Mouse (Mus musculus) yolk sac, embryonic 10.5 days (tissue): ENCODE measurements at regions not wholly inside any gene's neighbourhood (a gene's known extent, or its start where the extent isn't known, plus 50 kb on each side); places are given as distances from the start of the nearest gene placed in this dataset.
"Not testable (repeated sequence)": the region's sequence is repeated elsewhere in the genome, so short reads cannot be mapped to it uniquely, and the experiment has no call there.

Source experiments
- DNase-seq: peaks from one replicate; pipeline ENCODE4 v3.0.0-alpha.2; 2017; ENCODE audit warnings: low spot score

DNA sequence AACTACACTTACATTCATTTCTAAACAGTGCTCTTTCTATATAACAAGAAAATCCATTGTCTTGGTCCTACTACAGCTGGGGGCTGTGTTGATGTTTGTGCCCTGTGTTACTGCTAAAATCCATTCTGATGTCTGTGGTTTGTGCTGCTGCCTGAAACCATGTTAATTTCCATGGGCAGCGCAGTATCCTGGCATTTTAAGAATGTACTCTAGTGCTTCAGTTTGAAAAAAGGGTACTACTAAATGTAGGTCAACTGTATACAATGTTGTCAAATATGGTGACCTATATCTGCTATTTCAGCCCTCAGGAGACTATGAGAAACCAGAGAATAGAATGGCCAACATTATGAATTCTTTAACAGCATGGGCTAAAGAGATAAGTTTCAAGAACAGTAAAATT is 1052.2 kb downstream of the Hace1 start:
- DNase-seq: no peak

DNA sequence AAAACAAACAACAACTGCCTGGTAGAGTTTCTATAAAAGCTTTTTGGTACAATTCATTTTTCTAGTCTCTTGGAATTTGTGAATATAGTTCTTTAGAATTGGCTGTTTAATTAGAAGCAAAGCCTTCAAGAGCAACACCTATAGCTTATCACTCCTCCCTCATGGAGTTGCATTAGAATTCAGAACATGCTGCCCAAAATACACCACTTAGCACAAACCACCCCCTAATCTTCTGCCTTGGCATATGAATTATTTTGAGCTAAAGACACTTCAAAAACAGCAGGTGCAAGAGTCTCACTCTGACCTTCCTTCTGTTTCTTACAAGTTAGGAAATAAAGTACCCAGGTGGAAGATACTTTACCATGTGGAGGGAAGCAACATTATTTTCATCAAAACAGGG is 1085.4 kb downstream of the Hace1 start:
- no peak for DNase-seq

GRCm38 (mm10) chr10:46689823-46690372 is 1112.3 kb downstream of the Hace1 start:
- not testable (repeated sequence) for DNase-seq

DNA sequence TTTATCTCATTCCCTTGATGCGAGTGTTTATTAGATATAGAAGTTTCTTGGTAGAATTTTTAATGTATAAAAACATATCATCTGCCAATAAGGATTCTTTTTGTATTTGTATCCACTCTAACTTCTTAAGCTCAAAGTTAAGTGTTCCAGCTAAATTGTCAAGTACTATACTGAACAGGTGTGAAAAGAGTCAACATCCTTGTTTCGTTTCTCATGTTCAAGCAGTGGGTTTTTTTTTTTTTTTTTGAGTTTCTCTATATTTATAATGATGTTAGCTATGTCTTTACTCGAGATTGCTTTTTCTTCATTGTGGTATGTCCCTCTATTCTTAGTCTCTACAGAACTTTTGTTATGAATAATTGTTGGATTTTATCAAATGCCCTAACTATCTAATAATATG is 1115.0 kb downstream of the Hace1 start:
- DNase-seq: no peak

- no peak for DNase-seq
Observed at GRCm38 (mm10) chr10:46697363-46698246, 1120.0 kb downstream of the Hace1 start.

DNA sequence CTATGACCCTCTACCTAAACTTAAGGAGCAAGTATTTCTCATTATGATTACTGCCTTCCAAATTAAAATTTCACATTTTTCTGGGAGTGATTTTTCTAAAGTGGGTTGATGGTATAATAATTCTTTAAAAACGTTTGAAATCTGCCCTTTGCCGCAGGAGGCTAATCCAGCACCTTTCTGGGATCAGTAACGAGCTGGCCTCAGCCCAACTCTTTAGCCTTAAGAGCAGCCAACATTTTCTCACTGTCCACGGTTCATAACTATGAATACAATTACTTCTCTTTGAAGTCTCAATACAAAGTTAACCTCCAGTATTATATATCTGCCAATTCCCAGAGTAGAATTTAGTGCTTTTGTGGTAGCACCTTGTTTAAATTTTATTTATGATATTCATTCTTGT is 1123.6 kb downstream of the Hace1 start:
- DNase-seq: no peak

GRCm38 (mm10) chr10:46708022-46708421 is 1130.4 kb downstream of the Hace1 start:
- not testable (repeated sequence) for DNase-seq

GRCm38 (mm10) chr10:46712690-46713089 is 1135.1 kb downstream of the Hace1 start:
- DNase-seq: no peak

GRCm38 (mm10) chr10:46718349-46719087 is 1140.9 kb downstream of the Hace1 start:
- no peak for DNase-seq

GRCm38 (mm10) chr10:46719088-46719469 is 1141.5 kb downstream of the Hace1 start:
- DNase-seq: no peak

- DNase-seq: no peak
Observed at GRCm38 (mm10) chr10:46723666-46724065, 1146.0 kb downstream of the Hace1 start.

GRCm38 (mm10) chr10:46730601-46731000 is 1153.0 kb downstream of the Hace1 start:
- peak; percentile 6 for DNase-seq

- no peak for DNase-seq
Observed at GRCm38 (mm10) chr10:46733760-46734265, 1156.2 kb downstream of the Hace1 start.

DNA sequence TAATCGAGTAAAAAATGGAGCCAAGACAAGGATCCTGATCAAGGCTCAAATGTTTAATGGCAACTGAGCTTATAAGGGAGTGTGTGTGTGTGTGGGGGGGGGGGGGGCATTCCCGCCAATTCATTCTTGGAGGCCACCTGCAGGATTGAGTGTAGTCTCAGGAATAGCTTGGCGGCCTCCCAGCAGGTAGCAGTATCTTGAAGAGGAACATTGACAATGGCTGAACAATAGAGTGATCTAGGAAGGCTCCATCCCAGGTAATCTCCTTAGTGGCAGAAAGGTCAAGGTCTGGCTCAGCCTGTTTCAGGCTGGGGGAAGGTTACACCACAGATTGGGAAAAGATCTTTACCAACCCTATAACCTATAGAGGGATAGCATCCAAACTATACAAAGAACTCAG is 1163.5 kb downstream of the Hace1 start:
- DNase-seq: no peak

DNA sequence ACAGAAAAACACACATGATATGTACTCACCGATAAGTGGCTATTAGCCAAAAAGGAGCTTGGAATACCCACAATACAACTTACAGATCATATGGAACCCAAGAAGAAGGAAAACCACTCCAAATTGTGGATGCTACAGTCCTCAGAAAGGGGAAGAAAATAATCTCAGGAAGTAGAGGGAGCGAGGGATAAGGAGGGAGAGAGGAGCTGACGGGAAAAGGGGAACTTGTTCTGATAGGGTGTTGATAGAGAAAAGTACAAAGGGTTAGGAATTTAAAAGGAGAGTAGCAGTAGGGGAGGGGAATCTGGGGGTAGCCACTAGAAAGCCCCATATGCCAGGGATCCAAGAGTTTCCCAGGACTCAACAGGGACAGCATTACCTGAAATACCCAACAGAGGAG is 1164.5 kb downstream of the Hace1 start:
- no peak for DNase-seq

DNA sequence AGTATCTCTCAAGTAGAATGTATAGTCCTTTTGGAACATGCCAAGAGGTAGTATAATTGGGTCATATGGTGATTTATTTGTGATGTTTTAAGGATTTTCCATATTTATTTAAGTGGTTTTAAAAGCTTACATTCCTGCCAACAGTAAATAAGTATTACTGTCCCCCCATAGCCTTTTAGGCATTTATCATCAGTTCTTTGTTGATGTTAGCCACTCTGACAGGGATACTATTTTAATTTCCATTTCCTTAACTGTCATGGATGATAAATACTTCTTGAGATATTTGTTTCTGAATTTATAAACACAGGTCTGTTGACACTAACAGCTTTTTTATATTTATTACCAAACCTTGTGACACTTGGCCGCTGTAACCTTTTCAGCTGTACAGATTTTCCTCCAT is 1183.3 kb downstream of the Hace1 start:
- DNase-seq: no peak

DNA sequence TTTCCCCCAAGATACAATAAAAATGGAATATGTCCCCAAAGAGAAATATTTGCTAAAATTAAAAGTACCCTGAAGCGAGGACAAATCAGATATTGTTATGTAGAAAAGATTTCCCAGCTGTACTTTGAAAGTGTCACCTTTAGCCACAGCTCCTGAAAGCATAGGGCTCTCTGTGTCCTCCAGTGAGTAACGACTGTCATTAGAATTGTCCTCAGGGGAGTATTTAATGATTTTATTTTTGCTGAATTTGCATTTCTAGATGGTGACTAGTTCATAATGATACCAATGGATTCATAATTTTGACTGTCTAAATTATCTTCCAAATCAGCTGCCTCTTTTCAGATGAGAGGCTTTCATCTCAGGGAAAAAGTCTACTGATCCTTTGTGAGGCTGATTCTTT is 1201.1 kb downstream of the Hace1 start:
- DNase-seq: no peak

GRCm38 (mm10) chr10:46785723-46786122 is 1208.1 kb downstream of the Hace1 start:
- DNase-seq: peak; percentile 64

DNA sequence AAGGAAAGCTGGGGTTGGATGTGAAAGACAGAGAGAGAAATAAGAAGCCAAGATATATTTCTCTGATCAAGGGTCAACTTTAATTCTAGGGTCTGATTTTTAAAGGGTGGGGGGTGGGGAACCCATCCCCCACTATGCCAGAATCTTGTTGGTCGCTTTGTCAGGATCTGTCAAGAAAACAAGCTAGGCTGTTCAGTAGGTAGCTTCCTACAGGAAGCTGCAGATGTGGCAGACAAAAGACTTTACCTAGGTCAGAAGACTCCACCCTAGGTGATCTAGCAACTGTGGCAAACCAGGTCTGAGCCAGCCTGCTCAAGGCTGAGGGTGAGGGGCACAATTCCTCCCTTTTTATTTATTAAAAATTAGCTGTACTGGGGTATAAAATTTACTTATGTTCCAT is 1236.6 kb downstream of the Hace1 start:
- no peak for DNase-seq

DNA sequence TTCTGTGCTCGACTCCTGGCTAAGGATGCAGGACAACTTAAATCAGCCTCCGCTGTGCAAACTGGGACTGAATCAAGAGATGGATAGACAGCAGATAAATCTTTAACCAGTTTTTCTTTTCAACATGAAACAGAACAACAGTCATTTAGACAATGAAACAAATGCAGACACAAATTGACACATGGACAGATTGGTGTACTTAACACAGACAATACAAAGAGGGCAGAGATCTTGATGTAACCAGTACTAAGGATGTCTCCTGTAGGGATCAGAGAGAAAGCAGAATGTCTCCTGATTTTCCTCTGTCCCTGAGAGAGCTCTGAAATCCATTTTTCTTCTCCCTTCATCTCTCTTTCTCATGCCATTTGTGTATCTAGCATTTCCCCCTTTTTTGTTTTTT is 1241.5 kb downstream of the Hace1 start:
- no peak for DNase-seq

DNA sequence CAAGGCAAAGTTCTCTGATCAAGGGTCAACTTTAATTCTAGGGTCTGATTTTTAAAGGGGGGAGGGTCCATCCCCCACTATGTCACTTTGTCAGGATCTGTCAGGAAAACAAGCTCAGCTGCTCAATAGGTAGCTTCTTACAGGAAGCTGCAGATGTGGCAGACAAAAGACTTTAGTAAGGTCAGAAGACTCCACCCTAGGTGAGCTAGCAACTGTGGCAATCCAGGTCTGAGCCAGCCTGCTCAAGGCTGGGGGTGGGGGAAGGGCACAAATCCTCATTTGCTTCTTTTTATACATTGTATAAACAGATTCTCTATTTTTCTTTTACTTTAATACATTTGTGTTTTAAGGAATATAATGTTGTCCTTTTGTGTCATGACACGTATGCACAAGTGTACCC is 1242.3 kb downstream of the Hace1 start:
- DNase-seq: no peak

DNA sequence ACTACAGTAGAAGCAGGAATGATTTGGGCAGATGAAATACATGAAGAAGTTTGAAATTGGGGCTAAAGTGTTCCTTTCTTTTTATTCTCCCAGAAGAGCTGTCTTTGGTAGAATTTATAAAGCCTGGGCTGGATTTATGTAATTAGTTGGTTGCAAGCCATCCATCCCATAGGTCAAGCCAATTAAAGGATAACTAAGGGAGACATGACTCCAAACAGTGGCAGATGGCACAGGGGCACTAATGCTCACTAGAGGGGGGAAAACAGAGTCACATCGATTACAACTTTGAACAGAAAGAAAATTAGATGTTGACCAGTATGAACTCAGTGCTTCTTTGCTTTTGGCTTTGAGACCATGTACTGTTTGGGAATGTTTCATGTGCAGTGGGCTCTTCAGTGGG is 1246.2 kb downstream of the Hace1 start:
- DNase-seq: no peak

- DNase-seq: no peak
Observed at GRCm38 (mm10) chr10:46826012-46826411, 1248.4 kb downstream of the Hace1 start.
